Mouse (Mus musculus) spleen, adult 2 months (tissue): Measurements from ENCODE around the gene Fgfr2. TPM values are rescaled to one million over a fixed set of nuclear protein-coding genes. Genes with fewer than 3 reads are reported as not detected.

ENCODE experiments used
- DNase-seq, 2 experiments: peaks; one replicate each; pipeline versions ENCODE4 v3.0.0 to v3.0.0-alpha.2; 2012 to 2021; ENCODE audit warnings: low spot score in 2 of 2, low read depth in 1 of 2
- H3K27ac ChIP-seq: fragments of 200-500 bp; 2 replicates; pipeline ENCODE4 v1.5.1; 2012; ENCODE audit warnings: low read length, inconsistent platforms; ENCODE audit not compliant: insufficient read depth
- H3K27me3 ChIP-seq: fragments of 200-500 bp; 2 replicates; pipeline ENCODE4 v1.6.1; 2012; ENCODE audit warnings: mild to moderate bottlenecking, moderate library complexity, low read length, inconsistent platforms; ENCODE audit not compliant: control insufficient read depth, insufficient read depth
- H3K36me3 ChIP-seq: fragments of 200-500 bp; 2 replicates; pipeline ENCODE4 v1.6.1; 2012; ENCODE audit warnings: mild to moderate bottlenecking, low read length, inconsistent platforms; ENCODE audit not compliant: control insufficient read depth, insufficient read depth
- H3K4me1 ChIP-seq: fragments of 200-500 bp; 2 replicates; pipeline ENCODE4 v1.6.1; 2011; ENCODE audit warnings: inconsistent platforms; ENCODE audit not compliant: control insufficient read depth, insufficient read depth, insufficient read length
- H3K4me3 ChIP-seq: fragments of 200-500 bp; 2 replicates; pipeline ENCODE4 v1.5.1; 2011; ENCODE audit warnings: mild to moderate bottlenecking, inconsistent platforms; ENCODE audit not compliant: insufficient read depth, insufficient read length; ENCODE audit errors: extremely low read depth
- CTCF ChIP-seq: fragments of 200-500 bp; IDR thresholded peaks from 2 replicates; pipeline ENCODE4 v1.5.1; 2011; ENCODE audit warnings: mild to moderate bottlenecking, inconsistent platforms; ENCODE audit not compliant: insufficient read depth, insufficient read length, insufficient replicate concordance; ENCODE audit errors: extremely low read depth
- POLR2A ChIP-seq: fragments of 200-500 bp; IDR thresholded peaks from 2 replicates; pipeline ENCODE4 v1.6.1; 2011; ENCODE audit warnings: low read depth, low read length, inconsistent platforms
- WGBS: fragments of 180-500 bp; shearing (Covaris S2); methylation state at CpG from one replicate; pipeline ENCODE4 v1.1.7; 2018; 5-methylcytosine and 5-hydroxymethylcytosine counted together
- polyA plus RNA-seq: library from polyadenylated mRNA; depleted of rRNA; stranded (reverse); fragments of >200 nt; gene quantifications from 2 replicates; pipeline ENCODE4 v1.2.3, GENCODE M21; 2012

The Fgfr2 gene
- polyA plus RNA-seq, 1 experiment, result 1.6 TPM

- 89% methylated on average over 5 of the region's 5 CpGs for WGBS
- H3K27me3 ChIP-seq, result no peaks in the 10 kb centered on the region
- no peak for DNase-seq
- no peaks in the 10 kb centered on the region for H3K4me1 ChIP-seq
- H3K36me3 ChIP-seq, result no peaks in the 10 kb centered on the region
- H3K4me3 ChIP-seq, result no peak overlapping the region
- no peak for TF ChIP-seq CTCF
- no peak overlapping the region for H3K27ac ChIP-seq
Observed at GRCm38 (mm10) chr7:131880150-131880549, 1243.0 kb downstream of the Fgfr2 start.

GRCm38 (mm10) chr7:131878846-131879245, 1244.3 kb downstream of the Fgfr2 start:
- no peaks in the 10 kb centered on the region for H3K36me3 ChIP-seq
- H3K27ac ChIP-seq, result no peak overlapping the region
- no peak overlapping the region for H3K4me3 ChIP-seq
- no peaks in the 10 kb centered on the region for H3K4me1 ChIP-seq
- 67% methylated on average over 8 of the region's 8 CpGs for WGBS
- DNase-seq, result no peak
- TF ChIP-seq CTCF (no peak), POLR2A (no peak)
- H3K27me3 ChIP-seq, result no peaks in the 10 kb centered on the region

GRCm38 (mm10) chr7:131861157-131861556, 1262.0 kb downstream of the Fgfr2 start:
- Histone ChIP-seq H3K4me1 (no peaks in the 10 kb centered on the region), H3K4me3 (no peak overlapping the region), H3K27me3 (no peaks in the 10 kb centered on the region), H3K27ac (no peak overlapping the region), H3K36me3 (no peaks in the 10 kb centered on the region)
- TF ChIP-seq POLR2A (no peak), CTCF (no peak)
- DNase-seq, result no peak

GRCm38 (mm10) chr7:131855641-131856040, 1267.5 kb downstream of the Fgfr2 start:
- no peak overlapping the region for H3K27ac ChIP-seq
- TF ChIP-seq POLR2A, result no peak
- no peak for TF ChIP-seq CTCF
- H3K27me3 ChIP-seq, result no peaks in the 10 kb centered on the region
- DNase-seq, result no peak
- no peak overlapping the region for H3K4me3 ChIP-seq
- 88% methylated on average over 2 of the region's 2 CpGs for WGBS
- H3K36me3 ChIP-seq, result no peaks in the 10 kb centered on the region
- no peaks in the 10 kb centered on the region for H3K4me1 ChIP-seq

GRCm38 (mm10) chr7:131850579-131850978, 1272.6 kb downstream of the Fgfr2 start:
- WGBS, result 41% methylated on average over 4 of the region's 4 CpGs

GRCm38 (mm10) chr7:131846066-131846905, 1276.9 kb downstream of the Fgfr2 start:
- Histone ChIP-seq H3K36me3 (no peaks in the 10 kb centered on the region), H3K27ac (no peak overlapping the region), H3K4me3 (no peak overlapping the region), H3K27me3 (no peaks in the 10 kb centered on the region), H3K4me1 (no peaks in the 10 kb centered on the region)
- 74% methylated on average over 20 of the region's 20 CpGs for WGBS
- TF ChIP-seq CTCF (no peak), POLR2A (no peak)
- no peak for DNase-seq

More at GRCm38 (mm10) chr7:131850579-131850978, 1272.6 kb downstream of the Fgfr2 start:
- no peak overlapping the region for H3K27ac ChIP-seq
- no peak overlapping the region for H3K4me3 ChIP-seq
- no peaks in the 10 kb centered on the region for H3K36me3 ChIP-seq
- TF ChIP-seq POLR2A, result no peak
- TF ChIP-seq CTCF, result no peak
- DNase-seq, result no peak
- H3K27me3 ChIP-seq, result no peaks in the 10 kb centered on the region
- no peaks in the 10 kb centered on the region for H3K4me1 ChIP-seq

- no peaks in the 10 kb centered on the region for H3K27me3 ChIP-seq
- WGBS, result 86% methylated on average over 1 of the region's 1 CpGs
- DNase-seq, result no peak
- no peak overlapping the region for H3K27ac ChIP-seq
- no peaks in the 10 kb centered on the region for H3K4me1 ChIP-seq
- H3K4me3 ChIP-seq, result no peak overlapping the region
- TF ChIP-seq CTCF (no peak), POLR2A (no peak)
- no peaks in the 10 kb centered on the region for H3K36me3 ChIP-seq
Observed at GRCm38 (mm10) chr7:131830261-131830660, 1292.9 kb downstream of the Fgfr2 start.
